Mouse (Mus musculus): ENCODE results near the gene Hmgcs2. TPM values are rescaled to one million over a fixed set of nuclear protein-coding genes. Genes with fewer than 3 reads are reported as not detected.

The Hmgcs2 gene
- polyA plus RNA-seq, 1 experiment from 2014 or later, result 1.7 TPM

DNA sequence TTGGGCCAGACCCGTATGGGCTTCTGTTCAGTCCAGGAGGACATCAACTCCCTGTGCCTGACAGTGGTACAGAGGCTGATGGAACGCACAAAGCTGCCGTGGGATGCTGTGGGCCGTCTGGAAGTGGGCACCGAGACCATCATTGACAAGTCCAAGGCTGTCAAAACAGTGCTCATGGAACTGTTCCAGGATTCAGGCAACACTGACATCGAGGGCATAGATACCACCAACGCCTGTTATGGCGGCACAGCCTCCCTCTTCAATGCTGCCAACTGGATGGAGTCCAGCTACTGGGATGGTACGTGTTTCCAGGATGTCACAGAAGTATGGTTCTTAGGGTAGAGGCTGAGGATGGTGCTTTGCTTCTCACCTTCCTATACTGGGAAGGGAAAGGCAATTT lies 10.8 kb downstream of the Hmgcs2 start:
- H3K27ac ChIP-seq (replicated peaks), result no peak overlapping the region
- WGBS, result 91% methylated on average over 9 of the region's 9 CpGs

DNA sequence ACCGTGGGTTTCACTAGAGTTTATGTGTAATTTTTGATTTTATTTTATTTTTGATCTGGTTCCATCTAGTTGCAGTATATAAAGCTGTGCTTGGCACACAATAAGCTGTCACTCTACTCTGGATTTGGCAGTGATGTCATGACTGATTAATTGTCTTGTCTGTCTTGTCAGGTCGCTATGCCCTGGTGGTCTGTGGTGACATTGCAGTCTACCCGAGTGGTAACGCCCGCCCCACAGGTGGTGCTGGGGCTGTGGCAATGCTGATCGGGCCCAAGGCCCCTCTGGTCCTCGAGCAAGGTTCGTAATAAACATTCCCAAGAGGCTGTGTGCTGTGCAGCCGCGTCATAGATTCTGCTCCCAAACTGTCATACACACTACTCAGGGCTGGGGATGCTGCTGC lies 15.7 kb downstream of the Hmgcs2 start:
- 67% methylated on average over 10 of the region's 10 CpGs for WGBS
- H3K4me1 ChIP-seq, result no peaks in the 10 kb centered on the region
- DNase-seq (ENCODE audit: low spot score), result no peak
- no peaks in the 10 kb centered on the region for H3K9me3 ChIP-seq (replicated peaks)
- no peaks in the 10 kb centered on the region for H3K27me3 ChIP-seq (ENCODE audit: low read depth, poor library complexity, severe bottlenecking)
- H3K4me3 ChIP-seq, result no peak overlapping the region
- H3K36me3 ChIP-seq, result no peaks in the 10 kb centered on the region
- no peak overlapping the region for H3K27ac ChIP-seq (replicated peaks)

More for the DNA sequence above, 10.8 kb downstream of the Hmgcs2 start:
- 0 out of 2 replicates have a peak, but pooled peaks cover 4% of the 10 kb centered on the region for H3K9me3 ChIP-seq (replicated peaks)
- no peaks in the 10 kb centered on the region for H3K4me1 ChIP-seq
- H3K36me3 ChIP-seq, result no peaks in the 10 kb centered on the region
- H3K27me3 ChIP-seq (ENCODE audit: low read depth, poor library complexity, severe bottlenecking), result no peaks in the 10 kb centered on the region
- no peak overlapping the region for H3K4me3 ChIP-seq
- no peak for DNase-seq (ENCODE audit: low spot score)

DNA sequence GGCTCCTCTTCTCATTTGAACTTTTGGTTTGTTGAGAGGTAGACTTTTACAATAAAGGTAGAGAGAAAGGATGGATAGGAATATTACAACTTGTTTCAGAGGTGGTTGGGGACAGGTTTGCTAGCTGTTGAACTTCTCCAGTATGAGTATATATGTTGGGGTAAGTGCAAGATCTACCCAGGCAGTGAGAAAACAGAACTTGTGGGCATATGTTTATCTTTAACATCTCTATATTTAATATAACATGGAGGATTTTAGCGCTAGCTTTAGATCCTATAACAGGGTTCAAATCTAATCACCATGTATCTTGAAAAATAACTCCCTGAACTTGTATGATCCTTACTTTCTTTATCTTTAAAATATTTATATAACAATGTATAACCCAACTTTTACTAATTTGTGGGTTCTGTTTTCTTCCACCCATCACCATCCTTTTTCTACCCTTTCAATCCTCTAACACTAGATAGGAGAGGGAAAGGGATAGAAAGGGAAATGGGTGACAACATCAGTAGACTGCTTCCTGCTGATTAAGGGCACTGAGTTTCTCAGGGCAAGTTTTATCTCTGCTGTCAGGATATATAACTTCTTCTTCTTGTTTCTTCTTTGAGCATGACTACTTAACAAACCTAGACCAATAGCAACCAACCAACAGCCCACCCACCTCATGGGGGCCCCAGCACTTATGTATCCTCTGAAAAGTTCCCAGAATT lies 19.3 kb downstream of the Hmgcs2 start:
- H3K4me1 ChIP-seq, result no peaks in the 10 kb centered on the region
- no peak overlapping the region for H3K27ac ChIP-seq (replicated peaks)
- WGBS, result 94% methylated on average over 1 of the region's 1 CpGs

DNA sequence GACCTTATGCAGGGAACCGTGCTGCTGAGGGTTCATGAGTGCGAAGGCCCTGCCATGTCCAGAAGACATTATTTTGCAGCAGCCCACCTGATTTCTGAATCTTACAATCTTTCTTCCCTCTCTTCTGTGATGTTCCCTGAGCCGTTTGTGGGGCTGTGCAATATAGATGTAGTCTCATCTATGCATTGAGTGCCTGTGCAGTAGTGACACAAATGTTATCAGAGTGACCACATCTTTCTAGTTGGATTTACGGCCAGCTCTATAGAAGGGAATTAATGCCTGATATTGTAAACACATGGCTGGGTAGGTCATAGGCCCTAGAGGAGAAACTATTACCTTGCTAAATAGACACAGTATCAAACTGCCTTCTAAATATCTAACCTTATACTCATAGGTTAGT lies 20.0 kb downstream of the Hmgcs2 start:
- H3K27me3 ChIP-seq (ENCODE audit: low read depth, poor library complexity, severe bottlenecking), result no peaks in the 10 kb centered on the region
- WGBS, result 90% methylated on average over 4 of the region's 4 CpGs
- no peaks in the 10 kb centered on the region for H3K9me3 ChIP-seq (replicated peaks)
- no peaks in the 10 kb centered on the region for H3K4me1 ChIP-seq
- H3K36me3 ChIP-seq, result no peaks in the 10 kb centered on the region
- H3K27ac ChIP-seq (replicated peaks), result no peak overlapping the region
- no peak for DNase-seq (ENCODE audit: low spot score)
- no peak overlapping the region for H3K4me3 ChIP-seq

More for the DNA sequence above, 19.3 kb downstream of the Hmgcs2 start:
- Histone ChIP-seq H3K36me3 (no peaks in the 10 kb centered on the region), H3K27me3 (ENCODE audit: low read depth, poor library complexity, severe bottlenecking) (no peaks in the 10 kb centered on the region), H3K4me3 (no peak overlapping the region), H3K9me3 (replicated peaks) (no peaks in the 10 kb centered on the region)
- no peak for DNase-seq (ENCODE audit: low spot score)

DNA sequence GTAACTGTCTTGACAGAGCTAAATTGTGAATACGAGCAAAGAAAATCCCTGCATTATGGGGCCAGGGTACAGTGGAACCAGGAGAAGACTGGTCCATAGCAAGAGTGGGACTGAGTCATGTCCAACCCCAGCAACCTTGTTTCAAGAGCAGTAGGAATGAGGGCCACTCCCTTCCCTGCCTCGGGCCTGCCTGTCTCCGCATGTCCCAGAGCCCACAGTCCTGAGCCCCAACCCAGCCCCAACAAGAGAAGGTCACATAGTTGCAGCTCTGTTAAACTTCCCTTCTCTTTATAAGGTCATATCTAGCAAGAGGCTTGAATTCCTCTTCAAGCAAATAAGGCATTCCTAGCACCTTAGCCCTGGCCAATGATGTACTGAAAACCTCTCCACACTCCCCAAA lies 21.5 kb downstream of the Hmgcs2 start:
- Histone ChIP-seq H3K36me3 (no peaks in the 10 kb centered on the region), H3K27me3 (ENCODE audit: low read depth, poor library complexity, severe bottlenecking) (no peaks in the 10 kb centered on the region), H3K4me1 (no peaks in the 10 kb centered on the region), H3K27ac (replicated peaks) (no peak overlapping the region), H3K9me3 (replicated peaks) (no peaks in the 10 kb centered on the region), H3K4me3 (no peak overlapping the region)
- WGBS, result 97% methylated on average over 3 of the region's 3 CpGs
- no peak for DNase-seq (ENCODE audit: low spot score)

DNA sequence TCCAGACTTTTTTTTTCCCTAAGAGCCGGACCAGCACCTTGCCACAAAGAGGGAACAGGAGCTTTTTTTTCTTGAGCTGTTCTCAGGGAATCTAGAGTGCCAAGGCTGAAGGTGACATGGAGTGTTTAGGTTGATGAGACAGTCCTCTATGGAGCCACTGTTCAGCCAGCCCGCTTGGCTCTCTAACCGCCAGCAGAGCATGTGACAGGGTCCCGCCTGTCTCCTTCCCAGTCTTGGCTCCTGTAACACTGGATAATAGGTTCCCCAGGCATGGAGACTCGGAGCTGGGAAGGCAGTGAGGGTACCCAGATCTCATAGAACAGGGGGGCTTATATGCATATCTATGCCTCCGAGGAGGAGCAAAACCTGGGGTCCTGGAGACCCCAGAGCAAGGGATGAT lies 28.4 kb downstream of the Hmgcs2 start:
- Histone ChIP-seq H3K4me3 (no peak overlapping the region), H3K36me3 (peaks cover 11% of the 10 kb centered on the region), H3K27ac (replicated peaks) (no peak overlapping the region), H3K4me1 (0 out of 2 replicates have a peak, but pooled peaks cover 3% of the 10 kb centered on the region), H3K27me3 (ENCODE audit: low read depth, poor library complexity, severe bottlenecking) (no peaks in the 10 kb centered on the region), H3K9me3 (replicated peaks) (no peaks in the 10 kb centered on the region)
- no peak for DNase-seq (ENCODE audit: low spot score)
- 86% methylated on average over 6 of the region's 6 CpGs for whole genome bisulfite sequencing

DNA sequence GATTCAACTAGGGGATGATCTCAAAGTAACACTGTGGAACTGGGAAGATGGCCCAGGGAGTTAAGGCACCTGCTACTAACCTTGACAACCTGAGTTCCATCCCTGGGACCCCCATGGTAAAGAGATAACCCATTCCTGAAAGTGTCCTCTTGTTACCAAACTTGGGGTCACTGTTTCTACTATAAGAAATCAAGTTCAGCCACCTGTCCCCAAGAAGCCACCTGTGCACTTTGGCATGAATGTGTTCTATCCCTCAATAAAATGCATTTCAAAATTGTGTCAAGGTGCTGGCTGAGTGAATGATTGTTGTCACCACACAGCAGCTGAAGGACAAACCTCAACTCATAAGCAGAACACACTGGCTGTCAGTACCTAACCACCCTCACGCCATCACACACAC lies 30.2 kb downstream of the Hmgcs2 start:
- no peak for DNase-seq (ENCODE audit: low spot score)
- H3K27me3 ChIP-seq (ENCODE audit: low read depth, poor library complexity, severe bottlenecking), result no peaks in the 10 kb centered on the region
- 100% methylated on average over 1 of the region's 1 CpGs for WGBS

DNA sequence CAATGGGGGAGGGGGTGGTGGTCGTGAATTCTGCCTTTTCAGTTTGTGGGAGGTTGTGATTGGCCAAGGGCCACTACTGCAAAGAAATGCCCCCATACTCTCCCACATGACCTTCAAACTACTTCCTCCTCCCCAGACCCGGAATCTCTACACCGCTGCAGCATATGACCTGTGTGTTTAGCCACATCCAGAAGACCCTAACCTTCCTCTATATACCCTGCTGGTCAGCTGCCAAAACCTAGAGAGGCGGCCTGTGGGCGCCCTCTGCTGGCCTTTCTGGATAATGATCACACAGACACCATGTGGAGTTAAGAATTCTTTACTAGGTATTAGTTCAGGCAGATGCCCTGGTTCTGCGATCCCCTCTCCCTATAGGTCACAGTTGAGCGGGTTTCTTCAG lies 32.6 kb downstream of the Hmgcs2 start:
- WGBS, result 36% methylated on average over 7 of the region's 7 CpGs
- no peak overlapping the region for H3K4me3 ChIP-seq
- H3K4me1 ChIP-seq, result peaks cover 11% of the 10 kb centered on the region
- H3K36me3 ChIP-seq, result peaks cover 52% of the 10 kb centered on the region
- H3K27ac ChIP-seq (replicated peaks), result no peak overlapping the region
- no peaks in the 10 kb centered on the region for H3K9me3 ChIP-seq (replicated peaks)
- peak; percentile 72 for DNase-seq (ENCODE audit: low spot score)
- no peaks in the 10 kb centered on the region for H3K27me3 ChIP-seq (ENCODE audit: low read depth, poor library complexity, severe bottlenecking)

More for the DNA sequence above, 30.2 kb downstream of the Hmgcs2 start:
- Histone ChIP-seq H3K27ac (replicated peaks) (no peak overlapping the region), H3K9me3 (replicated peaks) (no peaks in the 10 kb centered on the region), H3K36me3 (peaks cover 30% of the 10 kb centered on the region), H3K4me1 (0 out of 2 replicates have a peak, but pooled peaks cover 3% of the 10 kb centered on the region), H3K4me3 (no peak overlapping the region)

DNA sequence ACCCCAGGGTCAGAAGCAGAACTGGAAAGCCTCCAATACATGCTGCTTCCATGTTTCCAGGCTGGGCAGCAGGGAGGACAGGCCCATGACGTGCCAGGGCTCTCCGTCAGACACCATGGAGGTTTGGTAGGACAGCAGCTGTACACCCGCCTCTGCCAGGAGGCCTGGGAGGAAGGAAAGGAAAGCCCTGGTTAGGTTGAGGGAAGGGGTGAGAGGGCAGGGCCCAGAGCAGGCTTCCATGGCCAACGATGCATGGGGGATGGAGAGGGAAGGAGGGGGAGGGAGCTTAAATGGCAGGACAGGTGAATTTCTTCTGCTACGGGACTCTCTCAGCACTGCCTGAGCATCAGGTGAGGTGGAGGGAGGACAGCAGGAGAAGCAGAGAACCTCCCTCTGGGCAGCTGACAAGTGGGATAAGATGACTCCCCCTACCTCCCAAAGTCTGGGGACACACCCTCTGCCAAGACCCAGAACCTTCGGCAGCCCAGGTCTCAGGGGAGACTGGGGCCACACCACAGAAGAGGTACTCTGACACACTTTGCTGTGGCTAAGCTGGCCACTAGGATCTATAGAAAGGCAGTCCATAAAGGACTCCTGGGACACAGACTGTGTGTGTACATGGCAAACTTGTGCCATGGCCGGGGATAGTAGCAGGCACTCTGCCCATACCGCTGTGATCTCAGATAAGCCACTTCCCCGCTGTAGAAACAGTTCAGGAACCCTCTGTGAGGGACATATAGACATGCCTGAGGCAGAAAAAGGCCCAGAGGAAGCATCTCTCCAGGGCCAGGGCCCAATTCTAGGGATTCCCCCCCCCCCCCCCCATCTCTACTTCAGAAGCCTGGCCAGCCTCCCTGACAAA lies 33.3 kb downstream of the Hmgcs2 start:
- H3K9me3 ChIP-seq (replicated peaks), result no peaks in the 10 kb centered on the region
- H3K27me3 ChIP-seq (ENCODE audit: low read depth, poor library complexity, severe bottlenecking), result no peaks in the 10 kb centered on the region
- peaks cover 18% of the 10 kb centered on the region for H3K4me1 ChIP-seq
- DNase-seq (ENCODE audit: low spot score), result no peak
- H3K36me3 ChIP-seq, result peaks cover 59% of the 10 kb centered on the region
- WGBS, result 76% methylated on average over 9 of the region's 9 CpGs
- H3K27ac ChIP-seq (replicated peaks), result peak overlapping the region; percentile 57; the same call in 1 of the 2 replicates
- H3K4me3 ChIP-seq, result no peak overlapping the region

DNA sequence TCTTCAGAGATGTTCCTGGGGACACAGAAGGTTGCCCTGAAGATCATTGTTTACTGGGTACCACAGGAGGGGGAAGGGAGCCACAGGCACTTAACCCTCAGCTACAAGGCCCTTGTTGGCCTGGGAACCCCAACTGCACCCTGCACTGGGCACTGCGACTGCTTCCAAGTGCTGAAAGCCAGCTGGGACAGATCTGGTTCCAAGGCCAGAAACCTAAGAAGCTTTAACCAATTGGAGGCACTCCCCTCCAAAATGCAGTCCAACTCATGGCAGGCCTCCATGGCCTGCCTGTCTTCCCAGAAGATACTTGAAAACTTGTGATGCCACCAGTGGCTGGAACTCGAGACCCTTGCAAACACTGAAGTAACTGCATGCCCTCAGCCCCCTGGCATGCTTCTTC lies 34.9 kb downstream of the Hmgcs2 start:
- Histone ChIP-seq H3K9me3 (replicated peaks) (no peaks in the 10 kb centered on the region), H3K27ac (replicated peaks) (no peak overlapping the region), H3K27me3 (ENCODE audit: low read depth, poor library complexity, severe bottlenecking) (no peaks in the 10 kb centered on the region), H3K4me3 (no peak overlapping the region), H3K4me1 (peaks cover 34% of the 10 kb centered on the region), H3K36me3 (peaks cover 71% of the 10 kb centered on the region)
- WGBS, result 90% methylated on average over 2 of the region's 2 CpGs
- DNase-seq (ENCODE audit: low spot score), result no peak

DNA sequence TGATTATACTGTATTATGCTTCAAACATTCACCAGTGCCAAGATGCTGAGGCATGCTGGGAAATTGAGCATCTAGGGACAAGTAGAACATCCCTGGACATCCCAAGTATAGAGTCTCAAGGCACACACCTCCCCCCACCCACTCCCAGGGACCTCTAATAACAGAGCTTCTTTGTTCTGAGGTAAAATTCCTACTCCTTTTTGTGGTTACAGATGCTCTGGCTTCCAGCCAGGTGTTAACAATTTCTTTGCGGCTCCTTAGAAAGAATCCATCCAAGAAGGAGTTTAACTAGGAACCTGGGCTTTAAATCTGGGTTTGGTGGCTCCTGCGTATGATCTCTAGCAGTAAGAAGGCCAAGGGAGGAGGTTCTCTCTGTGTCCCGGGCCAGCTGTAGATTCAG lies 36.9 kb downstream of the Hmgcs2 start:
- H3K36me3 ChIP-seq, result peaks cover 86% of the 10 kb centered on the region

DNA sequence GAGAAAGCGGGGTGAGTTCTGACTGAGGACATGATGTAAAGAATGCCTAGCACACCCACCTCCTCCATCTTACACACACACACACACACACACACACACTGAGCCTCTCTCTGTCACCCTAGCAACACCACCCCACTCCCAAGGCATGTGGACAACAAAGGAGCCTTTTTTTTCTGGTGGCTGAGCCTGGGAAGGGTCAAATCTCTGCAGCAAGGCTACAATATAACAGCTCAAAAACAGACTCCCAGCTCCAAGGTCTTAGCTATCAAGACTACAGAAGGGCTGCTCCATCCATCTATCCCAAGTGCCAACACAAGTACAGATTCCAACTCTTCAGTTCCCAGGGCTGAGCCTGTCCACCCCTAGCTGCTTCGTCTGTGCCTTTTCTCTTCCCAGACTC lies 39.0 kb downstream of the Hmgcs2 start:
- DNase-seq (ENCODE audit: low spot score), result peak; percentile 86
- peaks cover 90% of the 10 kb centered on the region for H3K36me3 ChIP-seq
- peaks cover 47% of the 10 kb centered on the region for H3K4me1 ChIP-seq
- WGBS, result 17% methylated on average over 2 of the region's 2 CpGs
- H3K27me3 ChIP-seq (ENCODE audit: low read depth, poor library complexity, severe bottlenecking), result no peaks in the 10 kb centered on the region
- H3K27ac ChIP-seq (replicated peaks), result peak overlapping the region; percentile 89
- no peak overlapping the region for H3K4me3 ChIP-seq
- H3K9me3 ChIP-seq (replicated peaks), result no peaks in the 10 kb centered on the region

More for the DNA sequence above, 36.9 kb downstream of the Hmgcs2 start:
- Histone ChIP-seq H3K4me3 (no peak overlapping the region), H3K27ac (replicated peaks) (peak overlapping the region; percentile 89), H3K27me3 (ENCODE audit: low read depth, poor library complexity, severe bottlenecking) (no peaks in the 10 kb centered on the region), H3K9me3 (replicated peaks) (no peaks in the 10 kb centered on the region), H3K4me1 (peaks cover 47% of the 10 kb centered on the region)
- no peak for DNase-seq (ENCODE audit: low spot score)
- 92% methylated on average over 3 of the region's 3 CpGs for WGBS

DNA sequence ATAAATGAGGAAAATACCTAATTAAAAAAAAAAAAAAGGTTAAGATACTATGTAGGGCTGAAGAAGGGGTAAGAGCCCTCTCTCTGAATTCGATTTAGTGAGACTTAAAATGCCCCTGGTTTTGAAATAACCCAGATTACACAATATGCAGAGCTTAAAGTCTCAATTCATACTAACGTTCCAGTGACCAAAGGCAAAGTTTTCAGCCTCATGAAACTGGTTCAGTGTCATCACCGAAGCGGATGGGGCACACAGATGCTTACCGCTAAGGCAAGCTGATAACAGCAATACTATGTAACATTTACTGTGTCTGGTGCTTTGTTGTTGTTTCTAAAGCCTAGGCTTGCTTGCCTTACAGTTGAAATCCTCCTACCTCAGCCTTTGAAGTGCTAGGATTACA lies 42.0 kb downstream of the Hmgcs2 start:
- DNase-seq (ENCODE audit: low spot score), result no peak
- peaks cover 48% of the 10 kb centered on the region for H3K4me1 ChIP-seq
- H3K36me3 ChIP-seq, result peaks cover 92% of the 10 kb centered on the region
- 92% methylated on average over 5 of the region's 5 CpGs for WGBS
- no peaks in the 10 kb centered on the region for H3K27me3 ChIP-seq (ENCODE audit: low read depth, poor library complexity, severe bottlenecking)
- no peaks in the 10 kb centered on the region for H3K9me3 ChIP-seq (replicated peaks)
- no peak overlapping the region for H3K27ac ChIP-seq (replicated peaks)
- H3K4me3 ChIP-seq, result no peak overlapping the region
